Mouse (Mus musculus): ENCODE measurements at regions not wholly inside any gene's neighbourhood (a gene's known extent, or its start where the extent isn't known, plus 50 kb on each side); places are given as distances from the start of the nearest gene placed in this dataset.

GRCm38 (mm10) chr4:131671784-131672515, 166.1 kb downstream of the Ptpru start:
- Histone ChIP-seq H3K4me3 (replicated peaks) (no peak overlapping the region), H3K36me3 (no peaks in the 10 kb centered on the region), H3K9me3 (no peaks in the 10 kb centered on the region), H3K9ac (replicated peaks) (no peak overlapping the region), H3K27me3 (no peaks in the 10 kb centered on the region), H3K27ac (no peak overlapping the region), H3K4me1 (replicated peaks) (no peaks in the 10 kb centered on the region), H3K4me2 (no peak overlapping the region)
- no peak for ATAC-seq (ENCODE audit: insufficient number of reproducible peaks, insufficient read depth, low FRiP score, low TSS enrichment, low read depth)
- 54% methylated on average over 11 of the region's 11 CpGs for WGBS

GRCm38 (mm10) chr4:131677966-131678365, 160.1 kb downstream of the Ptpru start:
- Histone ChIP-seq H3K9ac (replicated peaks) (no peak overlapping the region), H3K9me3 (no peaks in the 10 kb centered on the region), H3K27me3 (no peaks in the 10 kb centered on the region), H3K4me1 (replicated peaks) (no peaks in the 10 kb centered on the region), H3K4me2 (no peak overlapping the region), H3K27ac (no peak overlapping the region), H3K36me3 (no peaks in the 10 kb centered on the region), H3K4me3 (replicated peaks) (no peak overlapping the region)
- WGBS = 81% methylated on average over 7 of the region's 7 CpGs
- ATAC-seq (ENCODE audit: insufficient number of reproducible peaks, insufficient read depth, low FRiP score, low TSS enrichment, low read depth) = no peak

GRCm38 (mm10) chr4:131683176-131683575, 154.9 kb downstream of the Ptpru start:
- ATAC-seq (ENCODE audit: insufficient number of reproducible peaks, insufficient read depth, low FRiP score, low TSS enrichment, low read depth) = no peak
- no peaks in the 10 kb centered on the region for H3K4me1 ChIP-seq (replicated peaks)
- H3K4me3 ChIP-seq (replicated peaks) = no peak overlapping the region
- H3K27me3 ChIP-seq = no peaks in the 10 kb centered on the region
- WGBS = 86% methylated on average over 7 of the region's 7 CpGs
- H3K9ac ChIP-seq (replicated peaks) = no peak overlapping the region
- H3K9me3 ChIP-seq = no peaks in the 10 kb centered on the region
- no peak overlapping the region for H3K27ac ChIP-seq
- H3K36me3 ChIP-seq = no peaks in the 10 kb centered on the region
- H3K4me2 ChIP-seq = no peak overlapping the region

- ATAC-seq (ENCODE audit: insufficient number of reproducible peaks, insufficient read depth, low FRiP score, low TSS enrichment, low read depth) = no peak
- no peaks in the 10 kb centered on the region for H3K9me3 ChIP-seq
Observed at GRCm38 (mm10) chr4:131685544-131685943, 152.5 kb downstream of the Ptpru start.

GRCm38 (mm10) chr4:131694232-131694631, 143.9 kb downstream of the Ptpru start:
- no peak overlapping the region for H3K9ac ChIP-seq (replicated peaks)
- H3K27ac ChIP-seq = no peak overlapping the region
- H3K36me3 ChIP-seq = no peaks in the 10 kb centered on the region
- H3K4me1 ChIP-seq (replicated peaks) = peaks cover 8% of the 10 kb centered on the region
- no peak overlapping the region for H3K4me3 ChIP-seq (replicated peaks)
- 8% methylated on average over 5 of the region's 5 CpGs for WGBS
- ATAC-seq (ENCODE audit: insufficient number of reproducible peaks, insufficient read depth, low FRiP score, low TSS enrichment, low read depth) = no peak
- no peak overlapping the region for H3K4me2 ChIP-seq
- no peaks in the 10 kb centered on the region for H3K9me3 ChIP-seq
- no peaks in the 10 kb centered on the region for H3K27me3 ChIP-seq

More at GRCm38 (mm10) chr4:131685544-131685943, 152.5 kb downstream of the Ptpru start:
- Histone ChIP-seq H3K4me3 (replicated peaks) (no peak overlapping the region), H3K4me2 (no peak overlapping the region), H3K27ac (no peak overlapping the region), H3K4me1 (replicated peaks) (no peaks in the 10 kb centered on the region), H3K9ac (replicated peaks) (no peak overlapping the region), H3K36me3 (no peaks in the 10 kb centered on the region), H3K27me3 (no peaks in the 10 kb centered on the region)
- 94% methylated on average over 4 of the region's 4 CpGs for WGBS

GRCm38 (mm10) chr4:131695941-131696912, 141.9 kb downstream of the Ptpru start:
- 51% methylated on average over 26 of the region's 26 CpGs for WGBS
- no peaks in the 10 kb centered on the region for H3K36me3 ChIP-seq
- H3K4me3 ChIP-seq (replicated peaks) = no peak overlapping the region
- H3K27me3 ChIP-seq = no peaks in the 10 kb centered on the region
- H3K9me3 ChIP-seq = no peaks in the 10 kb centered on the region
- peaks cover 8% of the 10 kb centered on the region for H3K4me1 ChIP-seq (replicated peaks)
- ATAC-seq (ENCODE audit: insufficient number of reproducible peaks, insufficient read depth, low FRiP score, low TSS enrichment, low read depth) = no peak
- no peak overlapping the region for H3K27ac ChIP-seq
- H3K9ac ChIP-seq (replicated peaks) = no peak overlapping the region
- no peak overlapping the region for H3K4me2 ChIP-seq

Data from limb, embryonic 12.5 days (tissue).